Mouse (Mus musculus) liver, postnatal 0 days (tissue): ENCODE data around the gene Tmem131.

Experiments
- CTCF ChIP-seq: sonication (generic); IDR thresholded peaks from 2 replicates; pipeline ENCODE4 v1.5.1; 2016; ENCODE audit warnings: antibody characterized with exemption, low read depth
- EP300 ChIP-seq: IDR thresholded peaks from 2 replicates; pipeline ENCODE4 v1.6.1; 2016; ENCODE audit warnings: antibody characterized with exemption, low read depth, mild to moderate bottlenecking

DNA sequence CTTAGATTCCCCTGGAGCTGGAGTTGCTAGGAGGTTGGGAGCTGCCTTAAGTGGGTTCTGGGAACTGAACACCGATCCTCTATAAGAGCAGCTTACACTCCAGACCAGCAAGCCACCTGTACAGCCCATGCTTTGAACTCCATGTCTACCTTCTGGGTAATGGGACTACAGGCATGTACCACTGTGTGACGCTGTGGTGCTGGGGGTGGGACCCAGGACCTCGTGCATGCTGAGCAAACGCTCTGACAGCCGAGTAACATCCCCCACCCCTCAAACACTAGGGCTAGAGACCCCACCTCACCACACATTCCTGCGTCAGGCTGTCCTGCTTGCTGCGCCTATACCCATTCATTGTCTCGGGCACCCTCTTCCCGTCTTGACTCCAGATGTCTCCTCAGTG, 184.9 kb downstream of the Tmem131 start:
- TF ChIP-seq CTCF (no peak), EP300 (no peak)
